Mouse (Mus musculus): Measurements from ENCODE around the gene Olfr920. TPM values are rescaled to one million over a fixed set of nuclear protein-coding genes. Genes with fewer than 3 reads are reported as not detected.

Olfr920 gene
- polyA plus RNA-seq (2015; fragmentation: Nextera tagmentation; extraction: Ambion mirVana), result 0.02 TPM in 1 of 2 replicates, not detected in the other

GRCm38 (mm10) chr9:38751999-38752398 is at the start of gene Olfr920:
TSS of gene Olfr920 (plus strand) at chr9:38752299.
- Histone ChIP-seq H3K4me2 (no peak within 1 kb of the TSS), H3K27me3 (no peaks in the 10 kb centered on the region), H3K9me3 (replicated peaks) (no peaks in the 10 kb centered on the region), H3K4me1 (replicated peaks) (no peaks in the 10 kb centered on the region), H3K36me3 (replicated peaks) (no peaks in the 10 kb centered on the region), H3K27ac (replicated peaks) (no peak within 1 kb of the TSS), H3K4me3 (replicated peaks) (no peak within 1 kb of the TSS), H3K9ac (no peak within 1 kb of the TSS)
- ATAC-seq (ENCODE audit: insufficient read depth), result no peak
- WGBS (ENCODE audit: insufficient replicate concordance), result 71% methylated on average over 1 of the region's 1 CpGs

- H3K27ac ChIP-seq (replicated peaks), result peak within 1 kb of the TSS; percentile 59; the same call in 1 of the 2 replicates
- ATAC-seq (ENCODE audit: insufficient read depth), result peak; percentile 48; the same call in 1 of the 2 replicates
- H3K36me3 ChIP-seq (replicated peaks), result peaks cover 2% of the 10 kb centered on the region; the same call in 1 of the 2 replicates
- under 1% methylated on average over 4 of the region's 4 CpGs for WGBS (ENCODE audit: insufficient replicate concordance)
- H3K9ac ChIP-seq, result peak within 1 kb of the TSS; percentile 54
- H3K4me2 ChIP-seq, result peak within 1 kb of the TSS; percentile 59
- peak within 1 kb of the TSS; percentile 63 for H3K4me3 ChIP-seq (replicated peaks)
- H3K4me1 ChIP-seq (replicated peaks), result peaks cover 11% of the 10 kb centered on the region
- H3K9me3 ChIP-seq (replicated peaks), result no peaks in the 10 kb centered on the region
- H3K27me3 ChIP-seq, result no peaks in the 10 kb centered on the region
Measured at GRCm38 (mm10) chr9:38718102-38718501, 34.0 kb upstream of the Olfr920 start, which contains the start of gene Vwa5a. TSS of gene Vwa5a (plus strand) at chr9:38718268.

GRCm38 (mm10) chr9:38718927-38719441 is 33.1 kb upstream of the Olfr920 start:
- Histone ChIP-seq H3K4me2 (peak overlapping the region; percentile 59), H3K27ac (replicated peaks) (peak overlapping the region; percentile 59; the same call in 1 of the 2 replicates), H3K9ac (peak overlapping the region; percentile 54), H3K36me3 (replicated peaks) (peaks cover 9% of the 10 kb centered on the region; the same call in 1 of the 2 replicates), H3K4me3 (replicated peaks) (peak overlapping the region; percentile 63), H3K27me3 (no peaks in the 10 kb centered on the region), H3K4me1 (replicated peaks) (peaks cover 11% of the 10 kb centered on the region), H3K9me3 (replicated peaks) (no peaks in the 10 kb centered on the region)
- ATAC-seq (ENCODE audit: insufficient read depth), result peak; percentile 84
- 4% methylated on average over 3 of the region's 3 CpGs for WGBS (ENCODE audit: insufficient replicate concordance)

DNA sequence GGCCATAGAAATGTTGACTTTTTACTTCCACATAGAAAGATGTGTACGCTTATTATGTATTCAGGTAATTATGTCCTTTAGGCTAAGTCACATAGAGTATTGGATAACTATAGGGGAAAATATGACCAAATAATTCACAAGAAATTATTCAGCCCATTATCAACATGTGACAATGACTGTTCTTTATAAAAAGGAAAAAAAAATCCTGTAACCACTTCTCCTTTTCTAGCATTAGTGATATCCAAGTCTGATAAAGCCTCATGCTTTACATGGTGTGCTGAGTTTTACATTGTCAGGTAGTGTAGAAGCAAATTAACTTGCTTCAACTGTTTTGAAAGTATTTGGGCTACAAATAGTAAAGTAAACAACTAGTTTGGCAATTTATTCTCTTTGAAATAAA is 28.1 kb upstream of the Olfr920 start:
- no peaks in the 10 kb centered on the region for H3K27me3 ChIP-seq
- ATAC-seq (ENCODE audit: insufficient read depth), result no peak
- WGBS (ENCODE audit: insufficient replicate concordance), result 83% methylated on average over 1 of the region's 1 CpGs
- no peak overlapping the region for H3K4me2 ChIP-seq
- H3K36me3 ChIP-seq (replicated peaks), result peaks cover 22% of the 10 kb centered on the region; the same call in 1 of the 2 replicates
- no peaks in the 10 kb centered on the region for H3K9me3 ChIP-seq (replicated peaks)
- peaks cover 5% of the 10 kb centered on the region for H3K4me1 ChIP-seq (replicated peaks)
- no peak overlapping the region for H3K27ac ChIP-seq (replicated peaks)
- H3K9ac ChIP-seq, result no peak overlapping the region
- H3K4me3 ChIP-seq (replicated peaks), result no peak overlapping the region

DNA sequence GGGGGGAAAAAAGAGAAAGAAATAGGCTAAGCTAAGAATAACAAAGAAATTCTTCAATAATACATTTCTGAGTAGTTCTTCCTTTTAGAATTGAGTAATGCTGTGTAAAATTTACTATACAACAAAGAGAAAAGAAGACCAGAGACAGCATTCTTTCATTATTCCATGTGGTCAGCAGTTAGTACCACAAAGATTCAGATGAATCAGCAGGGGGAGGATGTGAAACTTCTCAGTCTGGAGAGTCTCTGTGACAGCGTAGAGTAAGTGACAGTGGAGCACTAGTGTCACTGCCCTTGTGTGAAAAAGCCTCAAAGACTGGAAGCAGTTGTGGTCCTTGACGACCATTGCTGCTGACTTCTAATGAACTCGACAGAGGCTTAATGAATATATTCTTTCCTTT is 23.9 kb upstream of the Olfr920 start:
- H3K27me3 ChIP-seq, result no peaks in the 10 kb centered on the region
- ATAC-seq (ENCODE audit: insufficient read depth), result no peak
- 62% methylated on average over 3 of the region's 3 CpGs for WGBS (ENCODE audit: insufficient replicate concordance)
- no peaks in the 10 kb centered on the region for H3K4me1 ChIP-seq (replicated peaks)
- H3K4me3 ChIP-seq (replicated peaks), result no peak overlapping the region
- H3K9me3 ChIP-seq (replicated peaks), result no peaks in the 10 kb centered on the region
- H3K9ac ChIP-seq, result no peak overlapping the region
- H3K4me2 ChIP-seq, result no peak overlapping the region
- H3K36me3 ChIP-seq (replicated peaks), result peaks cover 22% of the 10 kb centered on the region; the same call in 1 of the 2 replicates
- no peak overlapping the region for H3K27ac ChIP-seq (replicated peaks)

DNA sequence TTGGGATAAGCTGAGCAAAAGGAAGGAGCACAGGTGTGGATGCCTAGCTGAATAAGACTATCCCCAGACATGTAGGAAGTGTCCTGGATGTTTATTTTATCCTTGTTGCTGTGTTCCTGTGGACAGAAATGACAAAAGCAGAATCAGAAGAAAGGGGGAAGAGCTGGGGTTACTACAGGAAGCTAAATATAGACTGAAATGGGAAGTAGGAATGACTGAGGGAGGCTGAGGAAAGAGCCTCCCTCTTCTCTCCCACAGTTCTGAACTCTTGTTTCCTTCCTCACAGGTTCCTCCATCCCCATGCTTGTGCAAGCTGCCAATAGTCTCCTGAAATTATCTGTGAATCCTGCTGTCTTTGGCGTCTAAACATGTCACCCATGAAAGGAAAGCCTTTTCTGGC is 10.7 kb upstream of the Olfr920 start:
- Histone ChIP-seq H3K4me1 (replicated peaks) (peaks cover 15% of the 10 kb centered on the region; the same call in 1 of the 2 replicates), H3K9ac (no peak overlapping the region), H3K27me3 (no peaks in the 10 kb centered on the region), H3K9me3 (replicated peaks) (no peaks in the 10 kb centered on the region), H3K36me3 (replicated peaks) (no peaks in the 10 kb centered on the region), H3K4me2 (no peak overlapping the region), H3K4me3 (replicated peaks) (no peak overlapping the region), H3K27ac (replicated peaks) (no peak overlapping the region)
- 41% methylated on average over 1 of the region's 1 CpGs for WGBS (ENCODE audit: insufficient replicate concordance)
- ATAC-seq (ENCODE audit: insufficient read depth), result no peak

DNA sequence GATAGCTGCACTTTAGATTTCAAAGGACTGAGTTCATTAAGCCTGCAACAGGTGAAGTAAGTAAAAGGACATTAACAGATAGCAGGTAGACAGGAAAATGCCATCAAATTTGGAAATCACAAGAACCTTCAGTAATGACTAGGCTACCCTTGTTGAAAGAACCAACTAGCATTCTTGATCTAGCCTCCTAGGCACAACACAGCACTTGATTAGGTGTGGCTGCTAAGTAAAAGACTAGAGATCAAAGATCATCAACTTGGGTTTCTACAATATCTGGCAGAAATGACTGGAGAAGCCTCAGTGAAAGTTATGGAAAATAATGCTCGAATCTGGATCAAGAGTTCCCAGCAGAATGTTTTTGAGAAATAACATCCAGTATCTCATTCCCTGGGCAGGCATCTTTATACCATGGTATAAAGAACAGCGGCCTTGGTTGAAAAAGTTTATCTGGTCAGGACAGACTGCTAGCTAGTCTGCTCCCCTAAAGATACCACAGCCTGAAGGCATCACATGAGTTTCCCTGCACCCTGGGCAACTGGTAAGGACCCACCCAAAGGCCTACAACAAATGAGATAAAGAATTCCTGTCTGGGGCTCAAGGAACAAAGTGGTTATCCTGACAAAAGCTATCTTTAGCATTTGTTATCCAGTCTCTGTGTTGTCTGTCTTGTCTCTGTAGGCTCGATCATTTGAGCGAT is 7.3 kb upstream of the Olfr920 start:
- Histone ChIP-seq H3K27ac (replicated peaks) (peak overlapping the region; percentile 52; the same call in 1 of the 2 replicates), H3K9me3 (replicated peaks) (no peaks in the 10 kb centered on the region), H3K27me3 (no peaks in the 10 kb centered on the region), H3K4me3 (replicated peaks) (no peak overlapping the region), H3K9ac (no peak overlapping the region), H3K4me1 (replicated peaks) (peaks cover 15% of the 10 kb centered on the region; the same call in 1 of the 2 replicates), H3K36me3 (replicated peaks) (no peaks in the 10 kb centered on the region), H3K4me2 (peak overlapping the region; percentile 16)
- peak; percentile 98 for ATAC-seq (ENCODE audit: insufficient read depth)
- WGBS (ENCODE audit: insufficient replicate concordance), result 37% methylated on average over 4 of the region's 4 CpGs

- no peak within 1 kb of the TSS for H3K27ac ChIP-seq (replicated peaks)
- H3K36me3 ChIP-seq (replicated peaks), result no peaks in the 10 kb centered on the region
- no peak within 1 kb of the TSS for H3K4me2 ChIP-seq
- no peaks in the 10 kb centered on the region for H3K27me3 ChIP-seq
- no peak within 1 kb of the TSS for H3K9ac ChIP-seq
- no peak within 1 kb of the TSS for H3K4me3 ChIP-seq (replicated peaks)
- H3K4me1 ChIP-seq (replicated peaks), result no peaks in the 10 kb centered on the region
- H3K9me3 ChIP-seq (replicated peaks), result no peaks in the 10 kb centered on the region
- no peak for ATAC-seq (ENCODE audit: insufficient read depth)
Measured at GRCm38 (mm10) chr9:38772768-38773167, 20.7 kb downstream of the Olfr920 start, which contains the start of gene Olfr921. TSS of gene Olfr921 (plus strand) at chr9:38773068.

GRCm38 (mm10) chr9:38792689-38793088 is 40.6 kb downstream of the Olfr920 start:
- WGBS (ENCODE audit: insufficient replicate concordance), result 49% methylated on average over 2 of the region's 2 CpGs
- Histone ChIP-seq H3K4me2 (no peak overlapping the region), H3K4me3 (replicated peaks) (no peak overlapping the region), H3K4me1 (replicated peaks) (no peaks in the 10 kb centered on the region), H3K36me3 (replicated peaks) (no peaks in the 10 kb centered on the region), H3K27me3 (no peaks in the 10 kb centered on the region), H3K9me3 (replicated peaks) (no peaks in the 10 kb centered on the region), H3K27ac (replicated peaks) (no peak overlapping the region), H3K9ac (no peak overlapping the region)
- ATAC-seq (ENCODE audit: insufficient read depth), result no peak

GRCm38 (mm10) chr9:38805696-38806095 is 53.6 kb downstream of the Olfr920 start:
- Histone ChIP-seq H3K4me3 (replicated peaks) (no peak overlapping the region), H3K4me1 (replicated peaks) (no peaks in the 10 kb centered on the region), H3K27me3 (no peaks in the 10 kb centered on the region), H3K9me3 (replicated peaks) (no peaks in the 10 kb centered on the region), H3K9ac (no peak overlapping the region), H3K27ac (replicated peaks) (no peak overlapping the region), H3K36me3 (replicated peaks) (no peaks in the 10 kb centered on the region), H3K4me2 (no peak overlapping the region)
- ATAC-seq (ENCODE audit: insufficient read depth), result no peak

All from liver, embryonic 15.5 days (tissue).